Mouse (Mus musculus): ENCODE results near the gene Zdhhc16.

The Zdhhc16 gene

DNA sequence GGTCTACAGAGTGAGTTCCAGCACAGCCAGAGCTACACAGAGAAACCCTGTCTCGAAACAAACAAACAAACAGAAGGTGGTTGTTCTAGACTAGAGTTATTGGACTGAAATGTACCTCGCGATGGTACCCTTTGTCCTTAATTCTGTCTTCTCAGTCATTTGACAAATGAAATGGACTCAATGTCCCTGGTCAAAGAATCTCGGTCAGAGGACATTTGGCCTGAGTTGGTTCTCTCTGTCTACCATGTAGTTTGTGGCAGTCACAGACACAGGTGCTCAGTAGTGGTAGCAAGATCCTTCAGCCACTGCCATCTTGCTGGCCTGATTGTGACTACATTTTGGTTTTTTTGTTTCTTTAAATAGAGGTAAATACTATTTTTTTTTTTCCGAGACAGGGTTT lies 52.7 kb downstream of the Zdhhc16 start:
- DNase-seq (ENCODE audit: extremely low read depth, low read depth), result no peak

DNA sequence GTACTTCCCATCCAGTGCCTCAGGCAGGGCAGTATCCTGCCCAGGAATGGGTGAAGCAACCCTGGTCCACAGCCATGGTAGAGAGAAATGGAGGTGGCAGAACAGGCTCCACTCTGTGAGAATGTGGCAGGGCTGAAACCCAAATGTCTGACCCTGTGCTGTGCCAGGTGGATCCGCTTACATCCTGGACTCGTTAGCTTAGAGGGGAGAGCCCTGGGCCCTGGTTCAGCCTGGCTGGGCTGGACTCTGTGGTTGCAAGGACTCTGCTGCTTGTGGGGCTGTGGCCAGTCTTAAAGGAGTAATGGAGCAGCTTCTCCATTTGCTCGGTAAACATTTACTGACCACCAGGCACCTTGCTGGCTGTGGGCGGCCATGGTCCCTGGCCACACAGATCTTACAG lies 53.9 kb downstream of the Zdhhc16 start:
- DNase-seq (ENCODE audit: extremely low read depth, low read depth), result no peak

DNA sequence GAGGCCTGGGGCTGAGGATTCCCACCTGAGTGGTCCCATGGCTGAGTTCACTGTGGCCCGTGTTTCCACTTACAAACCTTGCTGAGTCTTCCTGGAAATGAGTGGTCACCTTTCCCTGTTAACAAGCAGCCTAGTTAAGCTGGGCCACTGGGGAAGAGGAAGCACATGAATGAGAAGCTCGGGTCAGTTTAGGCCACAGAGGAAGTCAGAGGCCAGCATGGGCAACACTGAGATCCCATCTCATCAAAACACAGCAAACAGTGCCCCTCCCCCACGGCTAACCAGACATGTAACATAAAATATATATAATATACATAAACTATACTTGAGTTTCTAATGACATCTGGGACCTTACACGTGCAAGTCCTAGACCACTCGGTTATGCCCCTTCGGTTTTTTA lies 56.5 kb downstream of the Zdhhc16 start:
- DNase-seq (ENCODE audit: extremely low read depth, low read depth), result no peak

DNA sequence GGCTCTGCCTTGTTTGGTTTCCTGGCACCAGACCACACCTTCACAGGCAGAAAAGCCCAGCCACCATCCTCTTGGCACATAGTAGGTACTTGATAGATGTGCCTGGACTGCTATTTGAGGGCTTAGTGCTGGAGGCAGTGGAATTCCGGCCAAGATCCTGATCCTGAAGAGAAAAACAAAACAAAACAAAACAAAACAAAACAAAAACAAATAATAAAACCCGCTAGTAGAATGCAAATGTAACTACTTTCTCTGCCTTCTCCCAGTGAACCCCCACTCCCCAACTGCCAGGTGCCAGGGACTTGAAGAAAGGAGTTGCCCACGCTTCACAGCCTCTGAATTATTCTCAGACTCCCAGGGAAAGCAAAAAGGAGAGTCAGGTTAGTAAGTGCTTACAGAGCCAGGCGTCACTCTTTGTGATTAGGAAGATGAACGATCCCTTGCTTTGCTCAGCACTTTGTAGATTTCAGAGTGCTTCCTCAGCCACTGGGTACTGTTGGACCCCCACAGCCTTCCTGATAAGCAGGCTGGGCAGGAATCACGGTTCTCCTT lies 58.7 kb downstream of the Zdhhc16 start:
- no peak for DNase-seq (ENCODE audit: extremely low read depth, low read depth)

DNA sequence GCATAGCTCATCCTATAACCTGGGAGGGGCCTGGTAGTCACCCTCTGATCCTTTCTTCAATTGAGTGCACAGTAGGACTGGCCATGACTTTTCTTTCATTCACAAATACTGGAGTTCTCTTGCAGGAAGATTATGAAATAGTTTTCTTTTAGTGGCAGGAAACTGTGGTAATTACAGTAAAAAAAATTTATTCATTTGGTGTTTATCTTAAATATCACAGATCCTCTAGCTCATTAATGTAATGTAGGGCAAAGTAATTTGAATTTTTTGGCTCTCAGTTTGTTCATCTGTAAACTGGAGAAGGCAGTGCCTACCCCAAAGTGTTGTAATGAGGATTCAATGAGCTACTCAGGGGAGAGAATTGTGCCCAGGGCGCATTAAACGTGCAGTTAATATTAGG lies 59.7 kb downstream of the Zdhhc16 start:
- no peak for DNase-seq (ENCODE audit: extremely low read depth, low read depth)

DNA sequence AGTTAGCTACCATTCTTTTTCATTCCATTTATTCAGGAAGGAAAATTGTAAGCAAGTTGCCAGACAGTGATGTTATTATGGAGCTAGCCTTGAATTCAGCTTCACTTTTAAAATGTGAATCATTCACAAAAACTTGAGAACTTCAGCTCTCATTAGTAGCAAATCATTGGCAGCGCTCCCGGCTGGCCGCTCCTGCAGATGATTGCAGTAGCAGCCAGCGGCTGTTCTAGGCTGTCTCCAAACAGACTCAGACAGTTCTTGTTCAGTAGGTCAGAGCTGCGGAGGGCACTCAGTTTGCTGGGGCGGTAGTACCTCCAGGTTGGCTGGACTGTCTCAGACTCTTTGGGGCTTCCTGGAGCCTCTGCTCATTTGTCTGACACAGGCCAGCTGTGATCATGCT lies 60.2 kb downstream of the Zdhhc16 start:
- DNase-seq (ENCODE audit: extremely low read depth, low read depth), result no peak
